Mouse (Mus musculus): ENCODE measurements at regions not wholly inside any gene's neighbourhood (a gene's known extent, or its start where the extent isn't known, plus 50 kb on each side); places are given as distances from the start of the nearest gene placed in this dataset.

GRCm38 (mm10) chr2:166434554-166434953 is 279.1 kb downstream of the Prex1 start:
- DNase-seq (ENCODE audit: low spot score), result no peak

- no peak for DNase-seq (ENCODE audit: low spot score)
Measured at GRCm38 (mm10) chr2:166433655-166434333, 278.3 kb upstream of the Sulf2 start.

- DNase-seq (ENCODE audit: low spot score), result no peak
Measured at GRCm38 (mm10) chr2:166432948-166433654, 277.6 kb upstream of the Sulf2 start.

- no peak for DNase-seq (ENCODE audit: low spot score)
Measured at GRCm38 (mm10) chr2:166432531-166432930, 277.1 kb upstream of the Sulf2 start.

- DNase-seq (ENCODE audit: low spot score), result no peak
Measured at GRCm38 (mm10) chr2:166429918-166430317, 274.5 kb upstream of the Sulf2 start.

- no peak for DNase-seq (ENCODE audit: low spot score)
Measured at GRCm38 (mm10) chr2:166429494-166429893, 274.0 kb upstream of the Sulf2 start.

- DNase-seq (ENCODE audit: low spot score), result no peak
Measured at GRCm38 (mm10) chr2:166427390-166427789, 271.9 kb upstream of the Sulf2 start.

- DNase-seq (ENCODE audit: low spot score), result peak; percentile 86
Measured at GRCm38 (mm10) chr2:166426960-166427359, 271.5 kb upstream of the Sulf2 start.

- peak; percentile 51 for DNase-seq (ENCODE audit: low spot score)
Measured at GRCm38 (mm10) chr2:166426457-166426856, 271.0 kb upstream of the Sulf2 start.

- no peak for DNase-seq (ENCODE audit: low spot score)
Measured at GRCm38 (mm10) chr2:166425141-166425540, 269.7 kb upstream of the Sulf2 start.

- no peak for DNase-seq (ENCODE audit: low spot score)
Measured at GRCm38 (mm10) chr2:166423132-166423660, 267.7 kb upstream of the Sulf2 start.

- DNase-seq (ENCODE audit: low spot score), result no peak
Measured at GRCm38 (mm10) chr2:166420275-166420674, 264.8 kb upstream of the Sulf2 start.

- no peak for DNase-seq (ENCODE audit: low spot score)
Measured at GRCm38 (mm10) chr2:166419271-166419670, 263.8 kb upstream of the Sulf2 start.

GRCm38 (mm10) chr2:166418279-166418678 is 262.8 kb upstream of the Sulf2 start:
- DNase-seq (ENCODE audit: low spot score), result no peak

- no peak for DNase-seq (ENCODE audit: low spot score)
Measured at GRCm38 (mm10) chr2:166417628-166418027, 262.2 kb upstream of the Sulf2 start.

GRCm38 (mm10) chr2:166415481-166415965 is 260.1 kb upstream of the Sulf2 start:
- no peak for DNase-seq (ENCODE audit: low spot score)

- DNase-seq (ENCODE audit: low spot score), result no peak
Measured at GRCm38 (mm10) chr2:166414856-166415255, 259.4 kb upstream of the Sulf2 start.

GRCm38 (mm10) chr2:166412031-166412858 is 256.8 kb upstream of the Sulf2 start:
- DNase-seq (ENCODE audit: low spot score), result peak; percentile 52

GRCm38 (mm10) chr2:166409391-166409790 is 253.9 kb upstream of the Sulf2 start:
- no peak for DNase-seq (ENCODE audit: low spot score)

- DNase-seq (ENCODE audit: low spot score), result no peak
Measured at GRCm38 (mm10) chr2:166408806-166409205, 253.3 kb upstream of the Sulf2 start.

GRCm38 (mm10) chr2:166408009-166408408 is 252.5 kb upstream of the Sulf2 start:
- DNase-seq (ENCODE audit: low spot score), result no peak

GRCm38 (mm10) chr2:166406826-166407225 is 251.4 kb upstream of the Sulf2 start:
- DNase-seq (ENCODE audit: low spot score), result no peak
